Mouse (Mus musculus) heart, adult 2 months (tissue): ENCODE results near the gene Gm10842. TPM values are rescaled to one million over a fixed set of nuclear protein-coding genes. Genes with fewer than 3 reads are reported as not detected.

Experiments used
- DNase-seq, 2 experiments: peaks; one replicate each; pipeline ENCODE4 v3.0.0; 2021
- H3K27ac ChIP-seq: fragments of 200-600 bp; 2 replicates; pipeline ENCODE4 v1.8.1; 2022
- H3K27me3 ChIP-seq: fragments of 200-500 bp; 2 replicates; pipeline ENCODE4 v1.6.1; 2012; ENCODE audit warnings: mild to moderate bottlenecking, low read length, inconsistent platforms, mixed read lengths; ENCODE audit not compliant: control insufficient read depth, insufficient read depth
- H3K36me3 ChIP-seq: fragments of 200-500 bp; 2 replicates; pipeline ENCODE4 v1.6.1; 2012; ENCODE audit warnings: low read length, inconsistent platforms; ENCODE audit not compliant: control insufficient read depth, insufficient read depth
- H3K4me1 ChIP-seq: fragments of 200-500 bp; 2 replicates; pipeline ENCODE4 v1.6.1; 2011; ENCODE audit warnings: low read length; ENCODE audit not compliant: control insufficient read depth, insufficient read depth
- H3K4me3 ChIP-seq: fragments of 200-600 bp; 2 replicates; pipeline ENCODE4 v1.8.1; 2022
- H3K79me2 ChIP-seq: fragments of 200-500 bp; replicated peaks from 2 replicates; pipeline ENCODE4 v1.6.1; 2012; ENCODE audit warnings: mild to moderate bottlenecking, inconsistent platforms, low read length, moderate library complexity, mixed read lengths; ENCODE audit not compliant: control insufficient read depth, insufficient read depth
- H3K9ac ChIP-seq: fragments of 200-500 bp; 2 replicates; pipeline ENCODE4 v1.6.1; 2012; ENCODE audit warnings: low read depth, mild to moderate bottlenecking, control low read depth, inconsistent platforms, low read length, mixed read lengths
- CTCF ChIP-seq: fragments of 200-600 bp; IDR thresholded peaks from 2 replicates; pipeline ENCODE4 v1.8.1; 2022; ENCODE audit warnings: antibody characterized with exemption, mild to moderate bottlenecking, moderate library complexity
- EP300 ChIP-seq: fragments of 200-500 bp; IDR thresholded peaks from 2 replicates; pipeline ENCODE4 v1.6.1; 2011; ENCODE audit warnings: low read depth, low read length, control low read depth; ENCODE audit not compliant: insufficient read depth
- POLR2A ChIP-seq: fragments of 200-500 bp; IDR thresholded peaks from 2 replicates; pipeline ENCODE4 v1.6.1; 2011; ENCODE audit warnings: mild to moderate bottlenecking, low read depth, low read length, control low read depth; ENCODE audit not compliant: insufficient read depth
- WGBS: fragments of 180-500 bp; shearing (Covaris S2); methylation state at CpG from one replicate; pipeline ENCODE4 v1.1.7; 2018; 5-methylcytosine and 5-hydroxymethylcytosine counted together
- intact Hi-C: fragments of 180-260 bp; cut with DNase I; formaldehyde crosslinking; loops from one replicate; pipeline ENCODE4 v1.15.1; 2025
- polyA plus RNA-seq: library from polyadenylated mRNA; depleted of rRNA; stranded (reverse); fragments of >200 nt; gene quantifications from 2 replicates; pipeline ENCODE4 v1.2.3, GENCODE M21; 2012
- total RNA-seq, 2 experiments: library from RNA; stranded (reverse); gene quantifications; 2 replicates each; pipeline ENCODE4 v1.2.3; 2021

Gene Gm10842
- total and polyA plus RNA-seq, 3 experiments, result not detected

DNA sequence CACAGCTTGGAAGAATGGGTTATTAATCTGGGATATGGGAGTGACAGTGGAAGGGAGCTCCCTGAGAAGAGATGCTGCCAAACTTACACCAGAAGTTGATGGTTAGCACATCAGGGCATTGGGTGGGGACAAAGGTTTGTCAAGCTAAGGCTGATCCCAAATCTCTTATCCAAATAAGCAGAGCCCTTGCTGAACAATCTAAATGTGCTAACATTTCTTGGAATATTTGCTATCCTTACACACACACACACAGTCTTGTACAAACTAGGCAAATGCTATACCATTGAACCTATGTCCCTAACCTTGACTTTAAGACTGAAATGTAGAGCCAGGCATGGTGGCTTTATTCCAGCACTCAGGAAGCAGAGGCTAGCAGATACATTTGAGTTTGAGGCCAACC lies 3.1 kb upstream of the Gm10842 start:
- Histone ChIP-seq H3K27ac (no peak overlapping the region), H3K36me3 (no peaks in the 10 kb centered on the region), H3K4me3 (no peak overlapping the region), H3K27me3 (no peaks in the 10 kb centered on the region), H3K4me1 (no peaks in the 10 kb centered on the region), H3K79me2 (no peaks in the 10 kb centered on the region), H3K9ac (no peak overlapping the region)
- TF ChIP-seq EP300 (no peak), POLR2A (no peak), CTCF (no peak)
- intact Hi-C loops, result no loop called here
- DNase-seq, result no peak

DNA sequence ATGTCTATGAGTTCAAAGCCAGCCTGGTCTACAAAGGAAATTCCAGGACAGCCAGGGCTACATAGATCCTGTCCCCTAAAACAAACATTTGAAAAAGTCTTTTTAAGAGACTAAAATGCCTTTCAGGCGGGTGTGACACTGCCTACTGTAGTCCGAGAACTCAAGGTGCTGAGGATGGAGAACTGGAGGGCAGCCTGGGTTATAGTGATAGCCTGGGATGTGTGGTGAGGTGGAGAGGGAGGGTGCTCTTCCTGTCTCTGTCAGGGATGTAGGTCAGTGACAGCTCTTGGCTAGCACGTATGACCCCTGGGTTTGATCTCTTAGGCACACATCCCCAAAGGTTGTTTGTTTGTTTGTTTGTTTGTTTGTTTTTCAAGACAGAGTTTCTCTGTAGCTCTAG lies 2.6 kb upstream of the Gm10842 start:
- WGBS, result 83% methylated on average over 3 of the region's 3 CpGs
- H3K27ac ChIP-seq, result no peak overlapping the region
- H3K4me1 ChIP-seq, result no peaks in the 10 kb centered on the region
- H3K36me3 ChIP-seq, result no peaks in the 10 kb centered on the region
- DNase-seq, result no peak
- no peak for TF ChIP-seq EP300
- no peak for TF ChIP-seq CTCF
- TF ChIP-seq POLR2A, result no peak
- intact Hi-C loops, result no loop called here
- no peak overlapping the region for H3K4me3 ChIP-seq
- H3K27me3 ChIP-seq, result no peaks in the 10 kb centered on the region
- no peak overlapping the region for H3K9ac ChIP-seq
- H3K79me2 ChIP-seq, result no peaks in the 10 kb centered on the region

DNA sequence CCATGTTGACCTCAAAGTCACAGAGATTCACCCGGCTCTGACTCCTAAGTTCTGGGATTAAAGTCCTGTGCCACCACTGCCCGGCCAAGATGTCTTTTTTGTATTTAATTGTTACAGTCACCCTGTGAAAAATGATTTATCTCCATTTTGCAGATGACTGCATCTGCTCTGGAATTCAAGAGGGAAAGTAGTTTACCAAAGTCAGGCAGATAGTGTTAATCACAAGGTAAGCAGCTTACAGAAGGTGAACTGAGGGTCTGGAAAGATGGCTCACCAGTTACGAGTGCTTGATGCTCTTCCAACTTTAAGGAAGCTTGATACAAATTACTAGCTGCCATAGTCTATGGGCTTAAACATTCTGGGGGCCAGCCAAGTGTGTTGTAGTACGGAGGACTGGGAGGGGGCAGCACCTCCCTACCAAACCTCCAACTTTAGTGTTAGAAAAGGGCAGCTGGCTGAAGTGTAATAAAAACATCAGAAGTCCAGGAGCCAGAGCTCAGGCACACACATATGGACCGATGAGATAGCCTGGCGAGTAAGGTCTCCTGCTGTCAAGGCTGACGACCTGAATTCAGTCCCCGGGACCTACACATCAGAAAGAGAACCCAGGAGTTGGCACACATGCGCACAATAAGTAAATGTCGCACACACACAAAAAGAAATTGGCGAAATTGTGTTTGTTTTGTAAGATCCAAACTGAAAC lies 2.0 kb upstream of the Gm10842 start:
- no peaks in the 10 kb centered on the region for H3K27me3 ChIP-seq
- H3K36me3 ChIP-seq, result no peaks in the 10 kb centered on the region
- H3K9ac ChIP-seq, result no peak overlapping the region
- no peak for DNase-seq
- WGBS, result 68% methylated on average over 11 of the region's 11 CpGs
- H3K27ac ChIP-seq, result no peak overlapping the region
- H3K4me3 ChIP-seq, result no peak overlapping the region
- H3K79me2 ChIP-seq, result no peaks in the 10 kb centered on the region
- intact Hi-C loops, result no loop called here
- TF ChIP-seq CTCF, result peak; percentile 22
- no peak for TF ChIP-seq EP300
- H3K4me1 ChIP-seq, result no peaks in the 10 kb centered on the region

DNA sequence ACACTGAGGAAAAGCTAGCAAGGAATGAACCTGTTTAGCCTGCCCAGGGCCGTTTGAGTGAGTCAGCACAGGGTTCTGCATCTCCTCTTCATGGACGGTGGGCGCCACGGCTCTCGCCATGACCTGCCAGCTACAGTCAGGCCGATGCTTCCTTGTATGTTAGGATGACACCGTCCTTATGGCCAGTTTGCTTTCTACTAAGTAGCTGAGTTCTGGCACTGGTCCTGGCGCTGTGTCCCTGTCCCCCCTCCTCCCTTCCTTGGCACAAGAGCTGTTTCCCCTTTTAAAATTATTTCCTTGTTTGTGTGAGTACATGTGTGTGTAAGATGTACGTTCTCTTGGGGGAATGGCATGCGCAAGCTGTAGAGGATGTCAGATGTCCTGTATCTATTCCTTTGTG lies 1.5 kb upstream of the Gm10842 start:
- Histone ChIP-seq H3K4me1 (no peaks in the 10 kb centered on the region), H3K79me2 (no peaks in the 10 kb centered on the region), H3K4me3 (no peak overlapping the region), H3K27ac (no peak overlapping the region), H3K9ac (no peak overlapping the region), H3K27me3 (no peaks in the 10 kb centered on the region), H3K36me3 (no peaks in the 10 kb centered on the region)
- TF ChIP-seq CTCF, result no peak
- no peak for TF ChIP-seq EP300
- no peak for TF ChIP-seq POLR2A
- intact Hi-C loops, result no loop called here
- WGBS, result 66% methylated on average over 10 of the region's 10 CpGs
- no peak for DNase-seq

DNA sequence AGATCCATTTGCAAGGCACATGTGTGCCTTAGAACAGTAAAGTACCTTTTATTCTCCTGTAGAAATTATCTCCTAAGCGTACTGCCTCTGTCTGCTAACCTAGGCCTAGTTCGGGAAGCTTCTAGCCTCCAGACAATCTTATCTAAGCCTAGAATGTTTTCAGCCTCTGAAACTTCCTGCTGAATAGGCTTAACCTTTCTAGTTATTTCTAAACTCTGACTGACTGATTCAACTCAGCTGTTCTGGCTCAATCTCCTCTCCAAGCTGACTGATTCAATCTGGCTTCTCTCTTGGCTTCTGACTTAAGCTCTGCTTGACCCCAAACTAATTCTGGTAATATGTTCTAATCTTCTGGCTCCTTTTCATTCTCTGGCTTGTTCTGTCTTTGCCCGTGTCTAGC lies 2.7 kb downstream of the Gm10842 start:
- TF ChIP-seq EP300, result no peak
- TF ChIP-seq CTCF, result no peak
- TF ChIP-seq POLR2A, result no peak
- intact Hi-C loops, result no loop called here
- H3K27ac ChIP-seq, result no peak overlapping the region
- no peak overlapping the region for H3K4me3 ChIP-seq
- DNase-seq, result no peak
- H3K79me2 ChIP-seq, result no peaks in the 10 kb centered on the region
- no peak overlapping the region for H3K9ac ChIP-seq
- 40% methylated on average over 3 of the region's 3 CpGs for WGBS
- no peaks in the 10 kb centered on the region for H3K4me1 ChIP-seq
- no peaks in the 10 kb centered on the region for H3K27me3 ChIP-seq
- no peaks in the 10 kb centered on the region for H3K36me3 ChIP-seq

DNA sequence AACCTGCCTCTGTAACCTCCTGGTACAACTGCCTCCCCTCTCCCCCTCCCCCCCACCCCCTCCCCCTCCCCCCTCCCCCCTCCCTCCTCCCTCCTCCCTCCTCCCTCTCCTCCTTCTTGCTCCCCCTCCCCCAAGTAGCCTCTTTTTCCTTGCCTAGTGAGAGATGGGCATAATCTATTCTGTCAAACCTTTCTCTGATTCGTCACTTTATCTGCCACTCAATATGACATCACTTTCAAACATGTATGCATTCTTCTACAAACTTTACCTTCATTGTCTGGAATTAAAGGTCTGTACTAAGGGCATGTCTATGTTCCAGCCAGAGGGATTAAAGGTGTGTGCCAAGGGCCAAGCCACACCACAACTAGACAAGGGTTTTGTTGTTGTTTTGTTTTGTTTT lies 3.1 kb downstream of the Gm10842 start:
- TF ChIP-seq CTCF (no peak), EP300 (no peak), POLR2A (no peak)
- Histone ChIP-seq H3K9ac (no peak overlapping the region), H3K4me3 (no peak overlapping the region), H3K4me1 (no peaks in the 10 kb centered on the region), H3K27me3 (no peaks in the 10 kb centered on the region), H3K79me2 (no peaks in the 10 kb centered on the region), H3K36me3 (no peaks in the 10 kb centered on the region), H3K27ac (no peak overlapping the region)
- no peak for DNase-seq
- intact Hi-C loops, result no loop called here
- WGBS, result 75% methylated on average over 1 of the region's 1 CpGs
